Mouse (Mus musculus): ENCODE measurements at regions not wholly inside any gene's neighbourhood (a gene's known extent, or its start where the extent isn't known, plus 50 kb on each side); places are given as distances from the start of the nearest gene placed in this dataset.

DNA sequence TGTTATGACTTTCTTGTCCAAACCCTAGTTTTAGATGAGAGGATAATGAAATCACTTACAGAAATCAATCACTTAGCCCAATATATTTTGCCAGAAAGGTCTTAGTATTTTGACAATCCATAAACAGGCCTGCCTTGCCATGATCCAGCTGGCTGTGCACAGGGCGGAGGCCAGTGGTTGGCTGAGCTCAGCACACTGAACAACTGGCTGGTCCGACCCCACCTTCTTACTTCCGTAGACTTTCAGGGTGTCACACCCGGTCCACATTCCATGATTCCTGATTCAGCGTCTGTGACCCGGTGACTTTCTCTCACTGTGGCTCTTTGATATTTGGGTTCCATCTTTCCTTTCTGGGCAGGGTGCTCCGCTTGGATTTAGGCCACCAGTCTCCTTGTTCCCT, 133.8 kb downstream of the Phlda1 start:
- TF ChIP-seq POLR2A (IDR thresholded peaks at IDR 0.05; ENCODE audit: borderline replicate concordance, low read depth, low read length) (no peak), CTCF (IDR thresholded peaks at IDR 0.05; ENCODE audit: low read depth, low read length) (no peak)

Data from bone marrow macrophage, adult 2 months (primary cell).